8 mouse cellular contexts compared by ENCODE assay signal in the genomic region with DNA sequence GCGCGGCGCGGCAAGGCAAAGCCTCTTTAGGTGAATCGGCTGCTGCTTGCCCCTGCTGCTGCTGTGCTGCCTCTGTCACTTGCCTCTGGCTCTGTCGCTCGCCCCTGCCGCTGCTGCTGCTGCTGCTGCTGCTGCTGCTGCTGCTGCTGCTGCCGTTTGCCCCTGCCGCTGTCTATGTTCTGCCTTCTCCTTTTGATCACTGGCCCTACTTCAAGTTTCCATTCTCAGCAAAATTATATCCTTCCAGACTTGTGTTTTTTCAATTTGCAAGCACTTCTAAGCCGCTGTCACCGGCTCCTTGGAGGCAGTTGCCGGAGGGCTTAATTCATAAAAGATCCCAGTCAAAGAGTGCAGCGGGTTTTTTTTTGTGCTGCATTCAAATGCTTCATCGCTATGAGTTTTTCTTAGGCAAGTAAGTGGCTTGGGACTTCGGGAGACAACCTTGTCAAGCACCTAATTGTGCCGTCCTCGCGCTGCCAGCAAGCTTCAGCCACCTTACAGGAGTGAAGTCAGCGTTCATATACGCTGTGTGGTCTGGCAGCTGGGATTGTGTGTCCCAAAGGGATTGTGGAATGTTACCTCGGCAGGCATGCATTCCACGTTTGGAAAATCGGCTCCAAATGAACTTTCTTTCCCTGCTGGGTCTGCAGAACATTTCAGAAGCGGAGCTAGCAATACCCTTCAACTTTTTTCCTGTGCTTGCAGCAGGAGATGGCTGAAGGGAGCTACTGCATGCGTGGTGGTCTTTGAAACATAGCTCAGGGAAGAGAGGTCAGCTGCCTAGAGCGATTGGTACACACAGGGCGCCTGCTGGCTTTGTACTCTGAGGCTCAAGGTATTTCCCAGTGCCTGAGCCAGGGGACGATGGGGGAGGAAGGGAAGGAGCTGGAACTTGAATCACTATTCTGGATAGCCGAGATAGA. TPM values are rescaled to one million over a fixed set of nuclear protein-coding genes. Genes with fewer than 3 reads are reported as not detected.
A peak's percentile ranks its signal among the peaks of the same experiment; 100 is the strongest.
DNase-seq lines count a peak whose midpoint lies in the region; ATAC-seq lines count a peak whose summit lies in the region.

No protein-coding gene starts in this region.

- peaks cover 35% of the 10 kb centered on the region for H3K4me1 ChIP-seq in hindbrain, embryonic 15.5 days (replicated peaks)
- H3K4me1 ChIP-seq in liver, embryonic 12.5 days: peaks cover 5% of the 10 kb centered on the region
- H3K4me1 ChIP-seq in neural tube, embryonic 13.5 days (replicated peaks): peaks cover 56% of the 10 kb centered on the region

- ATAC-seq in hindbrain, embryonic 15.5 days (ENCODE audit: low FRiP score, low read depth): 0 out of 2 replicates have a peak, but pooled peaks have one; percentile 20
- no peak for ATAC-seq in liver, embryonic 12.5 days
- ATAC-seq in neural tube, embryonic 13.5 days (ENCODE audit: low read depth): peak; percentile 62; the same call in 1 of the 2 replicates

- peak overlapping the region; percentile 68 for H3K4me2 ChIP-seq in hindbrain, embryonic 15.5 days
- H3K4me2 ChIP-seq in liver, embryonic 12.5 days: peak overlapping the region; percentile 50
- peak overlapping the region; percentile 78 for H3K4me2 ChIP-seq in neural tube, embryonic 13.5 days

- WGBS in hindbrain, embryonic 15.5 days: under 1% methylated on average over 30 of the region's 30 CpGs
- WGBS in liver, embryonic 12.5 days (ENCODE audit: insufficient replicate concordance): 8% methylated on average over 30 of the region's 30 CpGs
- 1% methylated on average over 30 of the region's 30 CpGs for WGBS in neural tube, embryonic 13.5 days

- peak; percentile 14 for DNase-seq in ES-CJ7 (ENCODE audit: low read depth, low spot score)
- peak; percentile 47 for DNase-seq in adrenal gland, postnatal 25 days
- peak; percentile 21 for DNase-seq in gastrocnemius, adult 18-20 months (ENCODE audit: low spot score)
- DNase-seq in frontal cortex, postnatal 36 days (ENCODE audit: low spot score in 2 of 2): no peak
- DNase-seq in spleen, postnatal 36 days (ENCODE audit: low spot score in 2 of 2): no peak

- H3K4me3 ChIP-seq in hindbrain, embryonic 15.5 days: peak overlapping the region; percentile 39
- peak overlapping the region; percentile 44 for H3K4me3 ChIP-seq in liver, embryonic 12.5 days
- peak overlapping the region; percentile 42 for H3K4me3 ChIP-seq in neural tube, embryonic 13.5 days

- H3K9me3 ChIP-seq in hindbrain, embryonic 15.5 days: no peaks in the 10 kb centered on the region
- no peaks in the 10 kb centered on the region for H3K9me3 ChIP-seq in liver, embryonic 12.5 days (replicated peaks)
- H3K9me3 ChIP-seq in neural tube, embryonic 13.5 days: no peaks in the 10 kb centered on the region

- H3K27ac ChIP-seq in hindbrain, embryonic 15.5 days (replicated peaks): peak overlapping the region; percentile 45; the same call in 1 of the 2 replicates
- peak overlapping the region; percentile 43; the same call in 1 of the 2 replicates for H3K27ac ChIP-seq in liver, embryonic 12.5 days
- peak overlapping the region; percentile 61 for H3K27ac ChIP-seq in neural tube, embryonic 13.5 days (replicated peaks)

- no peaks in the 10 kb centered on the region for H3K36me3 ChIP-seq in hindbrain, embryonic 15.5 days
- H3K36me3 ChIP-seq in liver, embryonic 12.5 days: no peaks in the 10 kb centered on the region
- no peaks in the 10 kb centered on the region for H3K36me3 ChIP-seq in neural tube, embryonic 13.5 days

- H3K9ac ChIP-seq in hindbrain, embryonic 15.5 days: peak overlapping the region; percentile 28
- peak overlapping the region; percentile 14; the same call in 1 of the 2 replicates for H3K9ac ChIP-seq in liver, embryonic 12.5 days
- H3K9ac ChIP-seq in neural tube, embryonic 13.5 days: peak overlapping the region; percentile 70

- H3K27me3 ChIP-seq in hindbrain, embryonic 15.5 days: peaks cover 6% of the 10 kb centered on the region; the same call in 1 of the 2 replicates
- peaks cover 53% of the 10 kb centered on the region for H3K27me3 ChIP-seq in liver, embryonic 12.5 days (replicated peaks)
- H3K27me3 ChIP-seq in neural tube, embryonic 13.5 days: peaks cover 20% of the 10 kb centered on the region

RNA-seq across cellular contexts. Expression of a gene that starts 2.4 kb away (rescaled TPM):
- total RNA-seq in adrenal gland, postnatal 25 days (2021): 8.0 and 13.0 TPM in 2 replicates
- 1 to 10 TPM; 6.8 to 9.4 TPM for total RNA-seq in gastrocnemius, adult 18-20 months (2021)
- polyA plus RNA-seq in hindbrain, embryonic 15.5 days (2015; fragmentation: Nextera tagmentation; extraction: Ambion mirVana): 12.6 and 14.1 TPM in 2 replicates
- 11.2 and 11.5 TPM in 2 replicates for polyA plus RNA-seq in liver, embryonic 12.5 days (2016; fragmentation: Nextera tagmentation; extraction: Ambion mirVana)
- polyA plus RNA-seq in neural tube, embryonic 13.5 days (2015; fragmentation: Nextera tagmentation; extraction: Ambion mirVana): 19.9 and 25.7 TPM in 2 replicates

Comparison
In these comparisons a context has a peak if more than half of its experiments do, and no peak if none do; other contexts are left out.
1. DNase-seq: peak in ES-CJ7 (single experiment), adrenal gland, postnatal 25 days (single experiment) and gastrocnemius, adult 18-20 months (single experiment); none in frontal cortex, postnatal 36 days (0 of 2) and spleen, postnatal 36 days (0 of 2).
2. H3K9ac ChIP-seq: peak in every context shown above with its lines; median percentile 70 in neural tube, embryonic 13.5 days; 28 in hindbrain, embryonic 15.5 days; 14 in liver, embryonic 12.5 days.
3. Peak in every context shown above with its lines, with median percentiles within 50 percentile points of each other: H3K27ac ChIP-seq, H3K4me2 ChIP-seq and H3K4me3 ChIP-seq.